9 mouse cellular contexts compared by ENCODE assay signal in genomic region chr4:154636721-154637311, GRCm38 (mm10). TPM values are rescaled to one million over a fixed set of nuclear protein-coding genes. Genes with fewer than 3 reads are reported as not detected.
DNase-seq lines count a peak whose midpoint lies in the region; ATAC-seq and TF ChIP-seq lines count a peak whose summit lies in the region.
"Had no signal": no experiment of that assay in that cellular context is flagged by ENCODE, and none has a peak within 500 bp of the region (broad histone marks: within the 10 kb centered on the region; RNA-seq: fewer than 3 reads in every experiment).

Prdm16 (minus strand) TSS chr4:154636873.

- no peaks in the 10 kb centered on the region for H3K4me1 ChIP-seq in erythroblast, embryonic 14.5 days (ENCODE audit: control insufficient read depth)
- H3K4me1 ChIP-seq in ES-E14 (ENCODE audit: control insufficient read depth in 2 of 2, insufficient read depth in 2 of 2, low read length in 2 of 2, poor library complexity in 1 of 2): peaks cover 0 to 13% of the 10 kb centered on the region in 2 experiments; a peak in 1 of 4 replicates
- H3K4me1 ChIP-seq in forebrain, embryonic 10.5 days: peaks cover 97% of the 10 kb centered on the region
- H3K4me1 ChIP-seq in hindbrain, embryonic 11.5 days (replicated peaks; ENCODE audit: control insufficient read depth, insufficient read depth, low read length): peaks cover 24% of the 10 kb centered on the region
- H3K4me1 ChIP-seq in limb, embryonic 14.5 days (ENCODE audit: control insufficient read depth, insufficient read depth, low read length): peaks cover 35% of the 10 kb centered on the region
- peaks cover 41% of the 10 kb centered on the region for H3K4me1 ChIP-seq in midbrain, embryonic 15.5 days

- H3K27ac ChIP-seq in ES-E14 (ENCODE audit: insufficient read depth, low read depth, low read length, poor library complexity, severe bottlenecking): no peak within 1 kb of the TSS
- H3K27ac ChIP-seq in forebrain, embryonic 10.5 days: peak within 1 kb of the TSS; percentile 99
- H3K27ac ChIP-seq in hindbrain, embryonic 11.5 days (ENCODE audit: low read depth, low read length): peak within 1 kb of the TSS; percentile 70
- peak within 1 kb of the TSS; percentile 97 for H3K27ac ChIP-seq in limb, embryonic 14.5 days (replicated peaks; ENCODE audit: low read depth, low read length)
- H3K27ac ChIP-seq in midbrain, embryonic 15.5 days: peak within 1 kb of the TSS; percentile 51

- ATAC-seq in erythroblast, adult 5-6 weeks (replicated peaks; ENCODE audit: low FRiP score, poor library complexity, severe bottlenecking): no peak
- ATAC-seq in hindbrain, embryonic 11.5 days (ENCODE audit: low FRiP score): peak; percentile 10; the same call in 1 of the 2 replicates
- peak; percentile 55 for ATAC-seq in limb, embryonic 14.5 days (ENCODE audit: low FRiP score, low read depth)
- 0 out of 2 replicates have a peak, but pooled peaks have one; percentile 12 for ATAC-seq in midbrain, embryonic 15.5 days (replicated peaks)

- DNase-seq in ES-E14 (ENCODE audit: low read depth, low spot score): no peak
- DNase-seq in forebrain, embryonic 10.5 days (ENCODE audit: extremely low spot score, low spot score): peak; percentile 88
- peak; percentile 81 for DNase-seq in hindbrain, embryonic 11.5 days (ENCODE audit: low spot score)
- DNase-seq in limb, embryonic 14.5 days (ENCODE audit: low spot score): peak; percentile 80
- no peak for DNase-seq in T-cell, adult 2 months (ENCODE audit: low spot score)

- peaks cover 98% of the 10 kb centered on the region for H3K27me3 ChIP-seq in erythroblast, embryonic 14.5 days (ENCODE audit: control insufficient read depth)
- H3K27me3 ChIP-seq in forebrain, embryonic 10.5 days (ENCODE audit: poor library complexity, severe bottlenecking): peaks cover 98% of the 10 kb centered on the region
- H3K27me3 ChIP-seq in hindbrain, embryonic 11.5 days (ENCODE audit: control insufficient read depth, insufficient read depth, low read length): peaks cover 86% of the 10 kb centered on the region
- H3K27me3 ChIP-seq in limb, embryonic 14.5 days (ENCODE audit: control insufficient read depth, insufficient read depth, low read length): peaks cover 12% of the 10 kb centered on the region; the same call in 1 of the 2 replicates
- H3K27me3 ChIP-seq in midbrain, embryonic 15.5 days (replicated peaks): peaks cover 70% of the 10 kb centered on the region

- peaks cover 2% of the 10 kb centered on the region; the same call in 1 of the 2 replicates for H3K9me3 ChIP-seq in erythroblast, embryonic 14.5 days (ENCODE audit: control insufficient read depth, low read length)
- no peaks in the 10 kb centered on the region for H3K9me3 ChIP-seq in ES-E14 (ENCODE audit: control insufficient read depth, insufficient read depth, low read depth, low read length)
- H3K9me3 ChIP-seq in forebrain, embryonic 10.5 days: no peaks in the 10 kb centered on the region
- no peaks in the 10 kb centered on the region for H3K9me3 ChIP-seq in hindbrain, embryonic 11.5 days (ENCODE audit: control insufficient read depth, low read length)
- H3K9me3 ChIP-seq in limb, embryonic 14.5 days (ENCODE audit: control insufficient read depth, low read length): no peaks in the 10 kb centered on the region
- H3K9me3 ChIP-seq in midbrain, embryonic 15.5 days: no peaks in the 10 kb centered on the region

- H3K4me2 ChIP-seq in hindbrain, embryonic 11.5 days (replicated peaks; ENCODE audit: low read depth, low read length): peak within 1 kb of the TSS; percentile 90
- H3K4me2 ChIP-seq in limb, embryonic 14.5 days (replicated peaks; ENCODE audit: low read depth, low read length, severe bottlenecking): peak within 1 kb of the TSS; percentile 89
- H3K4me2 ChIP-seq in midbrain, embryonic 15.5 days: peak within 1 kb of the TSS; percentile 57

- H3K36me3 ChIP-seq in erythroblast, embryonic 14.5 days (ENCODE audit: control insufficient read depth): no peaks in the 10 kb centered on the region
- peaks cover 2% of the 10 kb centered on the region; the same call in 1 of the 2 replicates for H3K36me3 ChIP-seq in ES-E14 (ENCODE audit: control insufficient read depth, insufficient read depth, low read length, poor library complexity, severe bottlenecking)
- H3K36me3 ChIP-seq in forebrain, embryonic 10.5 days (replicated peaks): peaks cover 16% of the 10 kb centered on the region
- no peaks in the 10 kb centered on the region for H3K36me3 ChIP-seq in hindbrain, embryonic 11.5 days (ENCODE audit: control insufficient read depth, insufficient read depth, low read length)
- H3K36me3 ChIP-seq in limb, embryonic 14.5 days (ENCODE audit: control insufficient read depth, insufficient read depth, low read length): 0 out of 2 replicates have a peak, but pooled peaks cover 3% of the 10 kb centered on the region
- no peaks in the 10 kb centered on the region for H3K36me3 ChIP-seq in midbrain, embryonic 15.5 days (replicated peaks)

- H3K4me3 ChIP-seq in erythroblast, embryonic 14.5 days (replicated peaks): peak within 1 kb of the TSS; percentile 50
- peak within 1 kb of the TSS; percentile 55 to 69 for H3K4me3 ChIP-seq in ES-E14 (ENCODE audit: insufficient read depth in 1 of 2, low read depth in 1 of 2, low read length in 2 of 2, poor library complexity in 1 of 2, severe bottlenecking in 1 of 2)
- peak within 1 kb of the TSS; percentile 91 for H3K4me3 ChIP-seq in forebrain, embryonic 10.5 days
- H3K4me3 ChIP-seq in hindbrain, embryonic 11.5 days (ENCODE audit: low read depth, low read length): peak within 1 kb of the TSS; percentile 65
- H3K4me3 ChIP-seq in limb, embryonic 14.5 days (replicated peaks; ENCODE audit: low read length): peak within 1 kb of the TSS; percentile 77
- H3K4me3 ChIP-seq in midbrain, embryonic 15.5 days: peak within 1 kb of the TSS; percentile 42

- under 1% methylated on average over 47 of the region's 47 CpGs for WGBS in forebrain, embryonic 10.5 days
- WGBS in hindbrain, embryonic 11.5 days: under 1% methylated on average over 39 of the region's 47 CpGs
- WGBS in limb, embryonic 14.5 days: 0% methylated on average over 33 of the region's 47 CpGs
- under 1% methylated on average over 41 of the region's 47 CpGs for WGBS in midbrain, embryonic 15.5 days

- in situ Hi-C loops in ES-E14 (cut with MboI; ENCODE audit: low sequenced_read_pairs in 2 of 2, unreplicated experiment in 2 of 2): no loop called here

- 0 out of 2 replicates have a peak, but pooled peaks have one; percentile 62 for TF ChIP-seq POLR2A in limb, embryonic 14.5 days (IDR thresholded peaks at IDR 0.05; ENCODE audit: borderline replicate concordance, extremely low read depth, insufficient read depth, insufficient read length)

- peak within 1 kb of the TSS; percentile 51 for H3K9ac ChIP-seq in ES-E14 (ENCODE audit: insufficient read depth, low read depth, low read length, poor library complexity, severe bottlenecking)
- H3K9ac ChIP-seq in hindbrain, embryonic 11.5 days (ENCODE audit: low read depth, low read length): peak within 1 kb of the TSS; percentile 85
- H3K9ac ChIP-seq in limb, embryonic 14.5 days (ENCODE audit: low read depth, low read length, severe bottlenecking): peak within 1 kb of the TSS; percentile 89
- H3K9ac ChIP-seq in midbrain, embryonic 15.5 days: peak within 1 kb of the TSS; percentile 33

TF ChIP-seq in ES-E14, 5 proteins besides CTCF, POLR2A, EP300 and RAD21:
- TF ChIP-seq ZNF384 (IDR thresholded peaks at IDR 0.05; ENCODE audit: low read depth, low read length) (no peak), MAFK (IDR thresholded peaks at IDR 0.05; ENCODE audit: insufficient read depth, low read depth, low read length) (no peak), CHD2 (IDR thresholded peaks at IDR 0.05; ENCODE audit: low read depth, low read length) (no peak), ZC3H11A (IDR thresholded peaks at IDR 0.05; ENCODE audit: borderline replicate concordance, low read depth, low read length) (no peak), HCFC1 (IDR thresholded peaks at IDR 0.05; ENCODE audit: borderline replicate concordance, insufficient read depth, low read length) (no peak)

RNA-seq across cellular contexts. Expression of gene Prdm16, which starts in this region (rescaled TPM):
- 0.03 and 0.12 TPM in 2 replicates for polyA plus RNA-seq in erythroblast, embryonic 14.5 days (2012)
- total RNA-seq in erythroblast, adult 5-6 weeks (2015; ENCODE audit: low replicate concordance): 2.1 TPM in 1 of 2 replicates, not detected in the other
- 1.7 and 3.0 TPM in 2 replicates for total RNA-seq in erythroblast, adult 5-6 weeks (2017; ENCODE audit: low replicate concordance)
- 3.1 and 3.2 TPM in 2 replicates for total RNA-seq in ES-E14 (2012; rRNA removed)
- 40.1 and 43.1 TPM in 2 replicates for polyA plus RNA-seq in forebrain, embryonic 10.5 days (2016; fragmentation: Nextera tagmentation; extraction: Ambion mirVana)
- 17.6 and 21.8 TPM in 2 replicates for polyA plus RNA-seq in hindbrain, embryonic 11.5 days (2014; fragmentation: Nextera tagmentation; extraction: Ambion mirVana)
- polyA plus RNA-seq in limb, embryonic 14.5 days (2012; rRNA removed): 11.7 and 15.3 TPM in 2 replicates
- 25.6 and 40.0 TPM in 2 replicates for polyA plus RNA-seq in limb, embryonic 14.5 days (2014; fragmentation: Nextera tagmentation; extraction: Ambion mirVana)
- polyA plus RNA-seq in midbrain, embryonic 15.5 days (2015; fragmentation: Nextera tagmentation; extraction: Ambion mirVana): 11.2 and 11.5 TPM in 2 replicates
- polyA plus RNA-seq: C2C12 had no signal

Comparison
In these comparisons a context has a peak if more than half of its experiments do, and no peak if none do; other contexts are left out.
1. RNA of gene Prdm16 (polyA plus RNA-seq): 40.1 to 43.1 TPM in forebrain, embryonic 10.5 days, 11.7 to 40.0 TPM in limb, embryonic 14.5 days, 17.6 to 21.8 TPM in hindbrain, embryonic 11.5 days and 11.2 to 11.5 TPM in midbrain, embryonic 15.5 days; 0.03 to 0.12 TPM in erythroblast, embryonic 14.5 days; every median in the first group is over 10 times any median in the second.
2. DNase-seq: peak in forebrain, embryonic 10.5 days (single experiment), hindbrain, embryonic 11.5 days (single experiment) and limb, embryonic 14.5 days (single experiment); none in ES-E14 (single experiment) and T-cell, adult 2 months (single experiment).
3. H3K9ac ChIP-seq: peak in every context shown above with its lines; median percentile 89 in limb, embryonic 14.5 days; 85 in hindbrain, embryonic 11.5 days; 51 in ES-E14; 33 in midbrain, embryonic 15.5 days.
4. Peak in every context shown above with its lines, with median percentiles within 50 percentile points of each other: H3K4me3 ChIP-seq and H3K4me2 ChIP-seq.